Mouse (Mus musculus): Measurements from ENCODE around the gene Gm10073. TPM values are rescaled to one million over a fixed set of nuclear protein-coding genes. Genes with fewer than 3 reads are reported as not detected.
A peak's percentile ranks its signal among the peaks of the same experiment; 100 is the strongest.
"Not testable (repeated sequence)": the region's sequence is repeated elsewhere in the genome, so short reads cannot be mapped to it uniquely, and the experiment has no call there.

Gene Gm10073
- total RNA-seq, 2 experiments from 2014 or later = 90.1 to 90.2 TPM

DNA sequence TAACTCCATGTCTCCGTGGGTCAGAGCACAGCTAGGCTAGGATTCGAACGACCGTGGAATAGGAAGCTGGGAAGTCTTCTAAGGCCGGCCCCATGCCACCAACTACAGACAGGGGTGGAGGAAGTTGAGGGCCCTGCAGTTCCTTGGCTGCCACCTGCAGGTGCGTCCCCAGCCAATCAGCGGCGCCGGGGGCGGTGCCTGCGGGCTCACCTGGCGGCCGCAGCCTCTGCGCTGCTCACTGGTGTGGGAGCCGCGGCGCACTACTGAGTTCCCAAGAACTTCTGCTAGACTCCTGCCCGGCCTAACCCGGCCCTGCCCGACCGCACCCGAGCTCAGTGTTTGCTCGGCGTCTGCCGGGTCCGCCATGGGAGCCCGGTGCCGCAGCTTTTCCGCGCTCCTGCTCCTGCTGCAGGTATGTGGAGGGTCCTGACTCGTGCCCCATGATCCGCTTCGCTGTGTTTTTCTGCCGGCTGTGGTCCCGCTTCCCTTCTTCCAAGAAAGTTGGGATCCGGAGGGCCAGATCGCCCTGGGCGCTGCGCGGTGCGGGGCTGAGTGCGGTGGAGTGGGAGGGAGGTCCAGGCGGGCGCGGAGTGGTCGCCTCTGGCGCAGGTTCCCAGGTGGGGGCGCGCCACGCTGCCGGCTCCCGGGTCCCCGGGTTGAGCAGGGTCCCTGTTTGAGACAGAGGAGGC lies 30.0 kb upstream of the Gm10073 start, which contains the start of gene Cdh1:
Cdh1 (plus strand) TSS at position 221 of the 689 bp plus-strand sequence.
- peak in 1 of 2 experiments; percentile 19 for DNase-seq (ENCODE audit: low spot score in 2 of 2)
- intact Hi-C loops (cut with DNase I) = no loop called here

DNA sequence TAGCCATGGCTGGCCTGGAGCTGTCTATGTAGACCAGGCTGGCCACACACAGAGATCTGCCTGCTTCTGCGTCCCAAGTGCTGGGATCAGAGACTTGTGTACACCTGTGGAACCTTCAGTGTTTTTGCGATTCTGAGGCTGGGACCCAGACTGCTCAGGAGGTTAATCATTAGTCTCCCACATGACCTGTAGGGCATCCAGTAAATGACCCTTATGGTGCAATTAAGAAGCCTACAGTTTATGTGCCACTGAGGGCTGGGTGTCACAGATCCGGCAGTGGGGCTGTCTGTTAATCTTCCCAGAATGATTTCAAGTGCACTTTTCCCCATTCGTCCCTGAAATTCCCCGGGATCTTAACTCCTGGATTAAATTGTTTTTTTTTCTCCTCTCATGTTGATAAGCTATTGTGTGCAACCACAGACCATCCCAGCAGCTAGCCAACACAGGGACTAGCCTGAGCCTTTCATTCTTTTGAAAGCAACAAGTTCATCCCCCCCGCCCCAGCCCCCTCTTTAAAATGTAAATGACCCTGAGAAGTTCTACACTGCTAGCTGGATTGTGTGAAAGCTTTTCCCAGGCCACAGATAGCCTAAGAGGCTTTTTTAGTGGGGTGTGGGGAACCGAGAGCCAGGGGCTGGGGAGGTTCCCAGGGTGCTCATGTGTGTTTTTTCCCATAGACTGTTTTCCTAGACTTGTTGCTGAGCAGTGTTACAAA lies 26.2 kb upstream of the Gm10073 start:
- intact Hi-C loops (cut with DNase I) = no loop called here
- DNase-seq (ENCODE audit: low spot score in 2 of 2) = no peak

DNA sequence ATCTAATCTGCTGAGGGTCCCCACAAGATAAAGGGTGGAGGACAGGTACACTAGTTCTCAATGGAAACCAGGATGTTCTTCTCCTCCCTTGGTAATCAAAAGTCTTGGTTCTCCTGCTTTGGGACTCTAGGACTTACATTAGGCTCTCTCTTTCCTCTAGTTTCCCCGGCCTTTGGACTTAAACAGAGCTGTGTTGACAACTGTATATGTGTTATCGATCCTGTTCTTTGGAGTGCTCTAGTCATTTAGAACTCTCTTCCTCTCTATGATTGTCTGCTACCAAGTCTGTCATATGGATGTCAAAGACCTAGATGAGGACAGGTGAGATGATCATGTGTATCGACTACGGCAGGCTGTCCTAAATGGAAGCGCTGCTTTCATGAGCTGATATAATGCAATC lies 23.8 kb upstream of the Gm10073 start:
- intact Hi-C loops (cut with DNase I) = no loop called here
- DNase-seq (ENCODE audit: low spot score in 2 of 2) = no peak

DNA sequence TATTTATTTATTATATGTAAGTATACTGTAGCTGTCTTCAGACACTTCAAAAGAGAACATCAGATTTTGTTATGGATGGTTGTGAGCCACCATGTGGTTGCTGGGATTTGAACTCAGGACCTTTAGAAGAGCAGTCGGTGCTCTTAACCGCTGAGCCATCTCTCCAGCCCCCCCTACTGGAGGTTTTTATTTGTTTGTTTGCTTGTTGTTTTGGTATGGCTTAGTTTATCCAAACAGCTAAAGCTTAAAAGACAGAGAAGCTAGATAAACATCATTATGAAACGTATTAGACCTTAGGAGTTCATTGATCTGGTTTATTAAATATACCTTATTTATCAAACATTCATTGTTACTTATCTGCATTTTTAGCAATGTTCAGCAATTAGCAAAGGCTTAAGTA lies 22.4 kb upstream of the Gm10073 start:
- intact Hi-C loops (cut with DNase I); DNase-seq (ENCODE audit: low spot score in 2 of 2): not testable (repeated sequence)

DNA sequence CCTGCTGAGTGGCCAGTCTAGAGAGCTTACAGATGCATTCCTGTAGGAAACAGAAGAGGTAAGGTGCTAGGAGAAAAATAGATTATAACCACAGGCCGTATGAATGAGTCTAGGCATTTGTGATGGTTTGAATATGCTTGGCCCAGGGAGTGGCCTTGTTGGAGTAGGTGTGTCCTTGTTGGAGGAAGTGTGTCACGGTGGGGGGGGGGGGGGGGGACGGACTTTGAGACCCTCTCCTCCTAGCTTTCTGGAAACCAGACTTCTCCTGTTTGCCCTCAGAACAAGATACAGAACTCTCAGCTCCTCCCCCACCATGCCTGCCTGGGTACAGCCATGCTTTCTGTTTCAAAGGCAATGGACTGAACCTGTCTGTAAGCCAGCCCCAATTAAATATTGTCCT lies 19.2 kb upstream of the Gm10073 start:
- intact Hi-C loops (cut with DNase I) = no loop called here
- DNase-seq (ENCODE audit: low spot score in 2 of 2) = no peak

DNA sequence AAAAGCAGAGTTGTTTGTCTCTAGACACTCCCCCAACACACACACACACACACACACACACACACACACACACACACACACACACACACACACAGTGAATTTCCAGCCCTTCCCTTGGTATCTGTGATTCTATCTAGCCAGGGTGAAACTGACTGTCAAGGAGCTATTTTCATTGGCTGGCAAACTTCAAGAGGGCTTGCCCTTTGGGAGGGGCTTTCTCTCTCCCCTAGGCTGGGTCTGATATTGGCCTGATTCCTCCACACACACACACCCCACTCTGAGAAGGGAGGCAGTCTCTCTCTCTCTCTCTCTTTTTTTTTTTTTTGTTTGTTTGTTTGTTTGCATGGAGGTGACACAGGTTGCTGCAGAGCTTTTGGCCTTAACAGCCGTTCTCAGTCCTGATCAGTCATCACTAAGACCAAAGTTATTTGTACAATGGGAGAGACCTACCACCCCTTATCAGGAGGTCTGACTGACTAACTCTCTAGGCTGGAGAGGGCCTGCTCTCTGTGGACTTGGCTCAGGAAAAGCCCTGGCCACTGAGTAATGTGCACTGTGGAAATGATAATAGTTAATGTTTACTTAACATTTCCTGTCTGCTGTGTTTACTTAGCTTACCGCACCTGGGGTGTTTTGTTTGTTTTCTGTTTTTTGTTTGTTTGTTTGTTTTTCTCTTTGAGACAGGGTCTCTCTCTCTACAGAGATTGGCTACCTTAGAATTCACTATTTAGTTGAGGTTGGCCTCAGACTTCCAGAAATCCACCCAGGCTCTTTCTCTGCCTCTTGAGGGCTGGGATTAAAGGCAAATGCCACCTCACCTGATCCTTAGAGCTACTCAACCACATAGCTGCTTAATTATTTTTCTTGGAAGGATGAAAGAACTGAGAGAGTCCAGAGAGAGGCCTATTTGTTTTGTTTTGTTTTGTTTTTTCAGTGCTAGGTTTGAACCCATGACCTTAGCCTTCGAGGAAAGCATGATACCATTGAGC lies 15.5 kb upstream of the Gm10073 start:
- no peak for DNase-seq (ENCODE audit: low spot score in 2 of 2)
- intact Hi-C loops (cut with DNase I) = no loop called here

DNA sequence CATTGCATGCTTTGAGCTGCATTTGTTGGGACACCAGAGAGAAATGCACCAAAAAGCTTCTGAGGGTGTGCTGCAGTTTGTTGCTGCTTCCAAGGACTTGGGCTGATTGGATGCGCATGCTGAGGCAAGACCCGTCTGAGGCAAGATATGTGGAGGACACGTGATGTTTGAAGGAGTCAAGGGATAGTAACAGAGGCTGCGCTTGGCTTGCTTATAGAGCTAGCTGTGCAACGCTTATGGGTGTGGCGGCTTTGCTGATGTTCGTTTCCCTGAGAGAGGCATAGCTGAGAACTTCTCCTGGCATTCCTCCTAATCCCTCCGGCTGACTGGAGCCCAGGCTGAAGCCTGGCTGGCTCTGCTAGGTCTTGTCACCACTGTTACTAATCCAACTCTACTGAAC lies 13.6 kb upstream of the Gm10073 start:
- no peak for DNase-seq (ENCODE audit: low spot score in 2 of 2)
- intact Hi-C loops (cut with DNase I) = no loop called here

DNA sequence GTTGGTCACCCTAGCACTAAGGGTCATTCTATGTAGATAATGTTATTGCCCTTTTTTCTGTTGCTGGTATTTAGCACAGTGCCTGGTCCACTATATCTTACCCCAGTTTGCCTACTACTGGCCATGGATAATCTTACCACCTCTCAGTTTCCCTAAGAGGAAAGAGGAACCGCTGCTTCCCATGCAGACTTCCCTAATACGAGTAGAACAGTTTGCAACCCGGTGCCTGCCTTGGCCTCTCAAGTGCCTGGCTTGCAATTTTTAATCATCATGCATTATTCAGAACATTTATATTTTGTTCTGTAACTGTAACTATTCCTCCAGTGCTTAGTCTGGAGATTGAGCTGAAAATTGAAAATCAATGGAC lies 12.4 kb upstream of the Gm10073 start:
- no peak for DNase-seq (ENCODE audit: low spot score in 2 of 2)
- intact Hi-C loops (cut with DNase I) = no loop called here

DNA sequence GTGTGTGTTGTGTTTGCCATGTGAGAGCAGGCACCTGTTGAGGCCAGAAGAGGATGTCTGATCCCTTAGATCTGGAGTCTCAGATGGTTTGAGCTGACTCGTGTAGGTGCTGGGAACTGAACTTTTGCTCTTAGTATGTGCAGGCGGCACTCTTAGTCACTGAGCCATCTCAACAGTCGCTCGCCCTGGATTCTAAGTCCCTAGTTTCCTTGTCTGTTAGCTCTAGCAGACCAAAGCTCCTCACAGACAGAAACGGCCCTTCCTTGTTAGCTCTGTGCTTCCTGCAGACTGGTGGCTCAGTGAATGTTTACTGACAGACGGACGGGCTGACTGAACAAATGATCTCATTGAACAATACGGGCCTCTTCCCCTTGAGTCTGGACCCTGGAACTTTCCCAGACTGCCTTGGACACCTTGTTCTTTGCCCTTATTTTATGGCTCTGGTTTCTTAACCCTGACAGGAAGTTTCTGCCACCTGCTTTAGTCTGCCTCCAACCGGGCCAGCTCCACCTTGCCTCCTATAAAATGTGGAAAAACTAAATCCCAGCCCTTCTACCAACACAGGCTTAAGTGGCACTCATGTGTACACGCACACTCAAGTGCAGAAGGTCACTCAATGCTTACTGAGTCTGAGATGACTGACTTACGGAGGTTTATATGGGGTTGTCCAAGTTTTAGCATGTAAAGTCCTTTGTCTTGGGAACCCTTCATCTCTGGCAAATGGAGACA lies 11.8 kb upstream of the Gm10073 start:
- DNase-seq (ENCODE audit: low spot score in 2 of 2) = no peak
- intact Hi-C loops (cut with DNase I) = no loop called here

DNA sequence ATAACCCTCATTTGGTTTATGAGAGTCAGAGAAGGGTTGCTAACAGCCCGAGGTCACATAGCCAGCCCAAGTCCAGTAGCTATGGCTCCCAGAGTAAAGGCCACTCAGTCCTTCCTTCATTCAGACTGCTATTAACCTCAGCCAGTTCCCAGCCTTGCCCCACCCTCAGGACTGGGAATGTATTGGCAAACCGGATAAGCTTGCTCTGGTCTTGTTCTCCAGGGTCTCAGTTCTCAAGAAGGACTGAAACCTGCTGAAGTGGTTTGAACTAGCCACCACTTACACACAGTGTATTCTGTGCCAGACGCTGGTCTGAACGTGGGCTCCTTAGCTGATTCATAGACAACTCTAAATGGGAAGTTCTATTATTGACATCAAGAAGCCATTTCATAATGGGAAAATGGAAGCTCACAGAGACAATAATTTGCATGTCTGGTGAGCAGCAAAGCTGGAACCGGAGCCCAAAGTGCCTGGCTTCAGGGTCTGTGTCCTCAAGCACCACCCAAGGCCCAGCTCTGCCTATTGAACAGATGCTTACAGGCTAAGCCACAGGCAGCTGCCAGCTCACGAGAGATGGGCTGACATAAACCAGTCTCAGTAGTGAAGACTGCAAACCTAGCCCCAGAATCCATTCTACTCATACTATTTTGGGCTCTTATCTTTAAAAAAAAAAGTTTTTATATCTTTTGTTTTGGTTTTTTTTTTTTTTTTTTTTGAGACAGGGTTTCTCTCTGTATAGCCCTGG lies 8.3 kb upstream of the Gm10073 start:
- DNase-seq (ENCODE audit: low spot score in 2 of 2) = no peak
- intact Hi-C loops (cut with DNase I) = no loop called here

DNA sequence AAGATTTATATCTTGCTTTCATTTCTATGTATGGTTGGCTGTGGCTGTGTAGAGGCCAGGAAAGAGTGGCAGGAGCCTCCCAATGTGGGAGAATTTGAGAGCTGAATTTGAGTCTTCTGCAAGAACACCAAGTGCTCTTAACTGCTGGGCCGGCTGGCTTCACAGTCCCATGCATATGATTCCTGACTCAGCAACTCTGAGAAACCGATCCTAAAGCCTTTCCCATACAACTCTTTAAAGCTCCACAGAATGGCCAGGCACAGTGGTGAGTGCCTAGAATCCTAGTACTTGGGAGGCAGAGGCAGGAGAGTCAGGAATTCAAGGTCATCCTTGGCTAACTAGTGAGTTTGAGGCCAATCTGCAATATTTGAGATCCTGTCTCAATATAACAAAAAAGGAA lies 6.2 kb upstream of the Gm10073 start:
- intact Hi-C loops (cut with DNase I) = no loop called here
- no peak for DNase-seq (ENCODE audit: low spot score in 2 of 2)

DNA sequence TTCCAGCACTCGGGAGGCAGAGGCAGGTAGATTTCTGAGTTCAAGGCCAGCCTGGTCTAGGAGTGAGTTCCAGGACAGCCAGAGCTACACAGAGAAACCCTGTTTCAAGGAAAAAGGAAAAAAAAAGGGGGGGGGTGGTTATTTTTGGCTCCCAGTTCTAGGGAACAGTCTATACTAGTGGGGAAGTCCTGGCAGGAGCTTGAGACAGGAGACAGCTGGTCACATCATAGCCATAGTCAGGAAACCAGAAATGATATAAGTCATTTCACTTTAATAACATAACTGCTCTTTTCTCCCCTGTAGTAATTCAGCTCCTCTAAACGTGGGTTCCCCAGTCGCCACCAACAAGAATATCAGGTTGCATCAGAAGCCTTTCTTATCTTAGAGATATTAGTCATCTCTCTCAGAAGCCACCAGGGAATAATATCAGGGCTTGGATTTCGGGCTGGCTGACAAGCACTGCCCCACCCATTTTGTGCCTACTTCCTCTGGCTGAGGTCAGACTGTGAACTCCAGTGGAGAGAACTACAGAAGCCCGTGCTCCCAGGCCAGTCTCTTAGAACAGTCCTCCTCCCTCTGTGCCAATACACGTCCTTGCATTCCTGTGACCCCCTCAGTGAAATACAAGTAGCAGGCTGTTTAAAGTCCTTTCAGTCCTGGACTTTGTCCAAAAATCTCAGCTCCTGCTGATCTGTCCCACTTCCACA lies 3.7 kb upstream of the Gm10073 start:
- no peak for DNase-seq (ENCODE audit: low spot score in 2 of 2)
- intact Hi-C loops (cut with DNase I) = no loop called here

DNA sequence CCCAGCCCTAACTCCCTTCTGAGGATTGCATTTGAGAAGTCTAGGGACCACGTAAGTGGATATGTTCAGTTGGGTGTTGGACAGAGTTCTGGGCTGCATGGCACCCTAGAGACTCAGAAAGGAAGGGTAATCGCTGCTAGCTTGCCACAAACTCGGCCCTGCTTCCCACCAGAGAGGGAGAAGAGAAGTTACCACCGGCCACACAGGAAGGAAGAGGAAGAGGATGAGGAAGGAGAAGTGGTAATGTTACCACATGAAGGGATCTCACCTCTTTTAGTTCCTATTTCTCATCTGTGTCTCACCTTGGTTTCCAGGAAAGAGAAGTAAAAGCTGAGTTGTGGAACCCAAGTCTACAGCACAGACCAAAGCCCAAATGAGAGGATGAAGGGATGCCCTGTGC lies 1.0 kb upstream of the Gm10073 start:
- intact Hi-C loops (cut with DNase I) = no loop called here
- no peak for DNase-seq (ENCODE audit: low spot score in 2 of 2)

DNA sequence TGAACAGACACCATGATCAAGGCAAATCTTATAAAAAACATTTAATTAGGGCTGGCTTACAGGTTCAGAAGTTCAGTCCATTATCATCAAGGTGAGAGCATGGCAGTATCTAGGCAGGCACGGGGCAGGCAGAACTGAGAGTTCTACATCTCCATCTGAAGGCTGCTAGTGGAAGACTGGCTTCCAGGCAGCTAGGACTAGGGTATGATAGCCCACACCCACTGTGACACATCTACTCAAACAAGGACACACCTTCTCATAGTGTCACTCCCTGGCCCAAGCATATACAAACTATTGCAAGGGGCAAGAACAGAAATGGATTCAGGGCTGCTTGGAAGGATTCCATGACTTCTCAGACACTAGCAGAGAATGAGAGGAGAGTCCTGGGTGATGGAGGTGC lies 1.1 kb downstream of the Gm10073 start:
- intact Hi-C loops (cut with DNase I); DNase-seq (ENCODE audit: low spot score in 2 of 2): not testable (repeated sequence)

DNA sequence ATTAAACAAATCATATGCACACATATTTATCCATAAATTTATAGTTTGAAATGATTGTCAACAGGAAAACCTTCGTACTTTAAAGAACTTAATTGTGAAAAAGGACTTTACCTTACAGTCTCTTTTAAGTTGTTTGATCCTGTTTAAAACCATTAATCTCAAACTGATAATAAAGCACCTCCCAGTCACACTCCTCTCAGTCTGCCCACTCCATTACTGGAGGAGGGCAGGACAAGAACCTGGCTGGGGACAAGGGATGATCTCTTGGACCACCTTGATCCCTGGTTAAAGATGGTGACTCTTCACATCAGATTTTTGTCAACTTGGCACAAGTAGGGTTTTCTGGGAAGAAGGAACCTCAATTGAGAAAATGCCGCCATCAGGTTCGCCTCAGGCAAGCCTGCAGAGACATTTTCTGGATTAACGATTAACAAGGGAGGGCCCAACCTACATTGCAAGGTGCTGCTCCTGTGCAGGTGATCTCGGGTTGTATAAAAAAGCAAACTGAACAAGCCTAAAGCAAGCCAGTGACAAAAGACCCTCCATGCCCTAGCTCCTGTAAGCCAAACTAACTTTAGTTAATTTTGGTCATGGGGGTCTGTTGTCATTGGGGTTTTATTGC lies 1.6 kb downstream of the Gm10073 start:
- DNase-seq (ENCODE audit: low spot score in 2 of 2) = no peak
- intact Hi-C loops (cut with DNase I) = no loop called here

DNA sequence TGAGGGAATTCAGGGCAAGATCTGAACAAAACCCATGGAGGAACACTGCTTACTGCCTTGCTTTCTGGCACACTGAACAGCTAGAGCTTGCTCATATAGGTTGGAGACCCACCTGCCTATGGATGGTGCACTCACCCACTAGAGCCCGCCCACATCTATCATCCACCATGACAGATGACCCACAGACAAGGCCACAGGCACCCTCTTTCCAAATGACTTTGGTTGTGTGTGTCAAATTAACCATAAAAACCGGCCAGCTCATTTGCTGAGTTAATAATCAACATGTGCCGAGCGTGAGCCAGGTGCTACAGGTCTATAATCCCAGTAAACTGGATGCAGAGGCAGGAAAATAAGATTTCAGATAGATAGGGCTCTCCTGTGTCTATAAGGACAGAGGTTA lies 2.9 kb downstream of the Gm10073 start:
- no peak for DNase-seq (ENCODE audit: low spot score in 2 of 2)
- intact Hi-C loops (cut with DNase I) = no loop called here

DNA sequence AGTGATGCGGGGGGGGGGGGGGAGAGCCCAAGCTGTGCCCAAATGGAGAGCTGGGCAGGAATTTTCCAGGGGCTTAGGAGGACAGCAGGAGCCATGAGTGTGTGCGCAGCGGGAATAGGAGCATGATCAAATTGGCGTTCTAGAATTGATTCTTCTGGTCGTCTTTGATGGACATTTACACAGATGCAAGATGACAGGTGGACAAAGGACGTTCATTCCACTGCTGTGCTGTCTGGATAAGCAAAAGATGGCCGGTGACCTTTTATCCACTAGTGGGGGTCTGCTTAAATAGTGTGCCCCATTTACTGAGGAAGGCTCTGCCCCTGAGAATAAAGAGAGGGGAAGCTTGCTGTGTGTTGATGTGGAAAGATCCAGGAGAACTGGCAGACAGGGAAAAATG lies 4.3 kb downstream of the Gm10073 start:
- intact Hi-C loops (cut with DNase I) = no loop called here
- no peak for DNase-seq (ENCODE audit: low spot score in 2 of 2)

DNA sequence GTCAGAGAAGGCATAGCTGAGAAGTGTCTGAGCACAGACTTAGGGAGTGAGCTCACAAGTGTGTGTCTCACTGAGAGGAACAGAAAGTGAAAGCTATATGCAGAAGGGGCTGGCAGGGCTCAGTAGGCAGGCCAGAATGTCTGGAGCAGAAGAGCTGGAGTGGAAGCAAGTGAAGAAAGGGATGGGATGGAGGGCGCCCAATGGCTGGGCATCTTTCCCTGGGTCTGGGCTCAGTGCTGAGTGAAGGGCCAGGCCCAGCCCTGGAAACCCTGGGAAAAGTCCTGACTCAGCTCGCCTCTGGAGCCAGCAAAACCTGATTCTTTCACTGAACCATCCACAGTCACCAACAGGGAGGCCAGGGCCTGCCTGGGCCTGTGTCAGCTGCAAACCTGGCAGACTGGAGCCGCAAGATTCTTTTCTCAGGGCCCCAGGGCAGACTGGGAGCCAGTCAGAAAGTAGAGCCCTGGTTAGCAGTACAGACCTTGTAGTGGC lies 9.5 kb downstream of the Gm10073 start:
- DNase-seq (ENCODE audit: low spot score in 2 of 2) = no peak
- intact Hi-C loops (cut with DNase I) = no loop called here

Measured in left cerebral cortex, postnatal 14 days (tissue).